Mouse (Mus musculus) heart, embryonic 15.5 days (tissue): ENCODE results near the gene Itga9. TPM values are rescaled to one million over a fixed set of nuclear protein-coding genes. Genes with fewer than 3 reads are reported as not detected.

Source experiments
- ATAC-seq: fragments of 200-750 bp; cut with Nextera tagmentation; replicated peaks from 2 replicates; pipeline ENCODE4 v1.8.0; 2017; ENCODE audit warnings: low read depth, moderate TSS enrichment; ENCODE audit not compliant: insufficient number of reproducible peaks, insufficient read depth, low FRiP score
- H3K27ac ChIP-seq: fragments of 300-500 bp; sonication (generic); 2 replicates; pipeline ENCODE4 v1.5.1; 2015; ENCODE audit warnings: mild to moderate bottlenecking, inconsistent platforms
- H3K27me3 ChIP-seq: fragments of 300-500 bp; sonication (generic); 2 replicates; pipeline ENCODE4 v1.6.1; 2015; ENCODE audit warnings: inconsistent platforms
- H3K36me3 ChIP-seq: fragments of 300-500 bp; sonication (generic); 2 replicates; pipeline ENCODE4 v1.6.1; 2015; ENCODE audit warnings: mild to moderate bottlenecking, inconsistent platforms
- H3K4me1 ChIP-seq: fragments of 300-500 bp; sonication (generic); replicated peaks from 2 replicates; pipeline ENCODE4 v1.6.1; 2015; ENCODE audit warnings: inconsistent platforms
- H3K4me2 ChIP-seq: fragments of 300-500 bp; sonication (generic); 2 replicates; pipeline ENCODE4 v1.6.1; 2015; ENCODE audit warnings: inconsistent platforms, mild to moderate bottlenecking, moderate library complexity
- H3K4me3 ChIP-seq: fragments of 300-500 bp; sonication (generic); 2 replicates; pipeline ENCODE4 v1.5.1; 2015; ENCODE audit warnings: mild to moderate bottlenecking, inconsistent platforms
- H3K9ac ChIP-seq: fragments of 300-500 bp; sonication (generic); 2 replicates; pipeline ENCODE4 v1.6.1; 2015; ENCODE audit warnings: mild to moderate bottlenecking, inconsistent platforms
- H3K9me3 ChIP-seq: fragments of 300-500 bp; sonication (generic); replicated peaks from 2 replicates; pipeline ENCODE4 v1.6.1; 2016; ENCODE audit warnings: inconsistent platforms
- WGBS: fragments of 180-500 bp; shearing (Covaris S2); methylation state at CpG from one replicate; pipeline ENCODE4 v1.1.7; 2015; ENCODE audit warnings: mixed read lengths; 5-methylcytosine and 5-hydroxymethylcytosine counted together
- polyA plus RNA-seq: library from polyadenylated mRNA; unstranded; fragments of >200 nt; fragmentation: Nextera tagmentation; extraction: Ambion mirVana; gene quantifications from 2 replicates; pipeline ENCODE4 v1.2.1, GENCODE M21; 2015

The Itga9 gene
- polyA plus RNA-seq, 1 experiment from 2014 or later, result 12.0 TPM

GRCm38 (mm10) chr9:118675573-118676170 lies 69.2 kb downstream of the Itga9 start:
- no peak for ATAC-seq
- 87% methylated on average over 8 of the region's 8 CpGs for WGBS
- no peak overlapping the region for H3K4me3 ChIP-seq
- peaks cover 22% of the 10 kb centered on the region for H3K4me1 ChIP-seq
- H3K9ac ChIP-seq, result no peak overlapping the region
- H3K27me3 ChIP-seq, result no peaks in the 10 kb centered on the region
- no peak overlapping the region for H3K27ac ChIP-seq
- H3K36me3 ChIP-seq, result 0 out of 2 replicates have a peak, but pooled peaks cover 7% of the 10 kb centered on the region
- H3K4me2 ChIP-seq, result no peak overlapping the region
- H3K9me3 ChIP-seq, result no peaks in the 10 kb centered on the region

- WGBS, result 79% methylated on average over 8 of the region's 8 CpGs
- Histone ChIP-seq H3K4me1 (peaks cover 24% of the 10 kb centered on the region), H3K27ac (no peak overlapping the region), H3K4me3 (no peak overlapping the region), H3K9me3 (no peaks in the 10 kb centered on the region), H3K27me3 (no peaks in the 10 kb centered on the region), H3K4me2 (no peak overlapping the region), H3K36me3 (0 out of 2 replicates have a peak, but pooled peaks cover 6% of the 10 kb centered on the region), H3K9ac (no peak overlapping the region)
- no peak for ATAC-seq
These were observed 70.2 kb downstream of the Itga9 start for GRCm38 (mm10) chr9:118676692-118677091.

- H3K27me3 ChIP-seq, result no peaks in the 10 kb centered on the region
- no peaks in the 10 kb centered on the region for H3K36me3 ChIP-seq
- no peak for ATAC-seq
- H3K4me2 ChIP-seq, result no peak overlapping the region
- no peaks in the 10 kb centered on the region for H3K9me3 ChIP-seq
- H3K27ac ChIP-seq, result peak overlapping the region; percentile 56; the same call in 1 of the 2 replicates
- WGBS, result 36% methylated on average over 9 of the region's 9 CpGs
- peaks cover 31% of the 10 kb centered on the region for H3K4me1 ChIP-seq
- no peak overlapping the region for H3K4me3 ChIP-seq
- no peak overlapping the region for H3K9ac ChIP-seq
These were observed 70.9 kb downstream of the Itga9 start for GRCm38 (mm10) chr9:118677349-118677748.

GRCm38 (mm10) chr9:118678020-118678750 lies 71.7 kb downstream of the Itga9 start:
- peaks cover 33% of the 10 kb centered on the region for H3K4me1 ChIP-seq
- WGBS, result 54% methylated on average over 15 of the region's 15 CpGs
- no peak overlapping the region for H3K4me2 ChIP-seq
- no peak for ATAC-seq
- H3K27ac ChIP-seq, result peak overlapping the region; percentile 39
- H3K9me3 ChIP-seq, result no peaks in the 10 kb centered on the region
- H3K27me3 ChIP-seq, result no peaks in the 10 kb centered on the region
- H3K36me3 ChIP-seq, result no peaks in the 10 kb centered on the region
- H3K9ac ChIP-seq, result no peak overlapping the region
- H3K4me3 ChIP-seq, result no peak overlapping the region

GRCm38 (mm10) chr9:118678759-118679158 lies 72.3 kb downstream of the Itga9 start:
- H3K36me3 ChIP-seq, result no peaks in the 10 kb centered on the region
- no peak overlapping the region for H3K9ac ChIP-seq
- H3K27me3 ChIP-seq, result no peaks in the 10 kb centered on the region
- 64% methylated on average over 10 of the region's 10 CpGs for WGBS
- no peak overlapping the region for H3K4me2 ChIP-seq
- ATAC-seq, result no peak
- no peaks in the 10 kb centered on the region for H3K9me3 ChIP-seq
- H3K4me1 ChIP-seq, result peaks cover 33% of the 10 kb centered on the region
- no peak overlapping the region for H3K4me3 ChIP-seq
- peak overlapping the region; percentile 39; the same call in 1 of the 2 replicates for H3K27ac ChIP-seq

- Histone ChIP-seq H3K9me3 (no peaks in the 10 kb centered on the region), H3K27me3 (no peaks in the 10 kb centered on the region), H3K4me3 (no peak overlapping the region), H3K36me3 (no peaks in the 10 kb centered on the region), H3K4me2 (no peak overlapping the region), H3K27ac (no peak overlapping the region), H3K4me1 (peaks cover 39% of the 10 kb centered on the region), H3K9ac (no peak overlapping the region)
- 81% methylated on average over 6 of the region's 6 CpGs for WGBS
- ATAC-seq, result no peak
These were observed 75.0 kb downstream of the Itga9 start for GRCm38 (mm10) chr9:118681506-118681905.

- 53% methylated on average over 8 of the region's 8 CpGs for WGBS
- no peak overlapping the region for H3K4me3 ChIP-seq
- ATAC-seq, result no peak
- no peak overlapping the region for H3K4me2 ChIP-seq
- no peaks in the 10 kb centered on the region for H3K36me3 ChIP-seq
- peaks cover 35% of the 10 kb centered on the region for H3K4me1 ChIP-seq
- H3K9me3 ChIP-seq, result no peaks in the 10 kb centered on the region
- no peaks in the 10 kb centered on the region for H3K27me3 ChIP-seq
- H3K27ac ChIP-seq, result 0 out of 2 replicates have a peak overlapping the region, but pooled peaks have one; percentile 10
- no peak overlapping the region for H3K9ac ChIP-seq
These were observed 75.7 kb downstream of the Itga9 start for GRCm38 (mm10) chr9:118682154-118682553.

GRCm38 (mm10) chr9:118683507-118683906 lies 77.0 kb downstream of the Itga9 start:
- no peak for ATAC-seq
- Histone ChIP-seq H3K9me3 (no peaks in the 10 kb centered on the region), H3K36me3 (no peaks in the 10 kb centered on the region), H3K9ac (no peak overlapping the region), H3K4me3 (no peak overlapping the region), H3K4me1 (peaks cover 24% of the 10 kb centered on the region), H3K4me2 (no peak overlapping the region), H3K27ac (no peak overlapping the region), H3K27me3 (no peaks in the 10 kb centered on the region)
- WGBS, result 84% methylated on average over 7 of the region's 7 CpGs

GRCm38 (mm10) chr9:118684343-118684742 lies 77.9 kb downstream of the Itga9 start:
- H3K4me2 ChIP-seq, result no peak overlapping the region
- 93% methylated on average over 9 of the region's 9 CpGs for whole genome bisulfite sequencing
- no peak overlapping the region for H3K9ac ChIP-seq

GRCm38 (mm10) chr9:118686166-118686961 lies 79.9 kb downstream of the Itga9 start:
- Histone ChIP-seq H3K4me1 (peaks cover 24% of the 10 kb centered on the region), H3K4me2 (no peak overlapping the region), H3K27ac (no peak overlapping the region), H3K36me3 (peaks cover 9% of the 10 kb centered on the region; the same call in 1 of the 2 replicates), H3K27me3 (no peaks in the 10 kb centered on the region), H3K9ac (no peak overlapping the region), H3K4me3 (no peak overlapping the region), H3K9me3 (no peaks in the 10 kb centered on the region)
- WGBS, result 55% methylated on average over 9 of the region's 9 CpGs
- ATAC-seq, result no peak

More at GRCm38 (mm10) chr9:118684343-118684742, 77.9 kb downstream of the Itga9 start:
- no peak for ATAC-seq
- no peaks in the 10 kb centered on the region for H3K36me3 ChIP-seq
- H3K27ac ChIP-seq, result no peak overlapping the region
- no peak overlapping the region for H3K4me3 ChIP-seq
- H3K9me3 ChIP-seq, result no peaks in the 10 kb centered on the region
- peaks cover 24% of the 10 kb centered on the region for H3K4me1 ChIP-seq
- no peaks in the 10 kb centered on the region for H3K27me3 ChIP-seq

GRCm38 (mm10) chr9:118688248-118688647 lies 81.8 kb downstream of the Itga9 start:
- H3K27ac ChIP-seq, result no peak overlapping the region
- no peak overlapping the region for H3K9ac ChIP-seq
- no peak overlapping the region for H3K4me3 ChIP-seq
- no peak overlapping the region for H3K4me2 ChIP-seq
- H3K27me3 ChIP-seq, result no peaks in the 10 kb centered on the region
- 70% methylated on average over 4 of the region's 4 CpGs for WGBS
- peaks cover 23% of the 10 kb centered on the region for H3K4me1 ChIP-seq
- peaks cover 9% of the 10 kb centered on the region; the same call in 1 of the 2 replicates for H3K36me3 ChIP-seq
- ATAC-seq, result no peak
- H3K9me3 ChIP-seq, result no peaks in the 10 kb centered on the region
